Mouse (Mus musculus): ENCODE data around the gene Fmn2. TPM values are rescaled to one million over a fixed set of nuclear protein-coding genes. Genes with fewer than 3 reads are reported as not detected.

Gene Fmn2
- polyA plus RNA-seq, 1 experiment from 2014 or later: not detected

GRCm38 (mm10) chr1:174630074-174630473, 128.4 kb downstream of the Fmn2 start:
- no peak overlapping the region for H3K27ac ChIP-seq (replicated peaks)
- no peak overlapping the region for H3K4me3 ChIP-seq (replicated peaks)
- H3K9ac ChIP-seq: no peak overlapping the region
- no peak for ATAC-seq (ENCODE audit: insufficient read depth)
- no peaks in the 10 kb centered on the region for H3K27me3 ChIP-seq
- no peak overlapping the region for H3K4me2 ChIP-seq
- no peaks in the 10 kb centered on the region for H3K9me3 ChIP-seq (replicated peaks)
- 69% methylated on average over 1 of the region's 1 CpGs for WGBS (ENCODE audit: insufficient replicate concordance)
- H3K4me1 ChIP-seq (replicated peaks): no peaks in the 10 kb centered on the region
- no peaks in the 10 kb centered on the region for H3K36me3 ChIP-seq (replicated peaks)

GRCm38 (mm10) chr1:174636291-174636690, 134.7 kb downstream of the Fmn2 start:
- Histone ChIP-seq H3K27me3 (no peaks in the 10 kb centered on the region), H3K9ac (no peak overlapping the region), H3K4me3 (replicated peaks) (no peak overlapping the region), H3K36me3 (replicated peaks) (no peaks in the 10 kb centered on the region), H3K4me1 (replicated peaks) (no peaks in the 10 kb centered on the region), H3K9me3 (replicated peaks) (no peaks in the 10 kb centered on the region), H3K27ac (replicated peaks) (no peak overlapping the region), H3K4me2 (no peak overlapping the region)
- no peak for ATAC-seq (ENCODE audit: insufficient read depth)
- WGBS (ENCODE audit: insufficient replicate concordance): 78% methylated on average over 4 of the region's 4 CpGs

DNA sequence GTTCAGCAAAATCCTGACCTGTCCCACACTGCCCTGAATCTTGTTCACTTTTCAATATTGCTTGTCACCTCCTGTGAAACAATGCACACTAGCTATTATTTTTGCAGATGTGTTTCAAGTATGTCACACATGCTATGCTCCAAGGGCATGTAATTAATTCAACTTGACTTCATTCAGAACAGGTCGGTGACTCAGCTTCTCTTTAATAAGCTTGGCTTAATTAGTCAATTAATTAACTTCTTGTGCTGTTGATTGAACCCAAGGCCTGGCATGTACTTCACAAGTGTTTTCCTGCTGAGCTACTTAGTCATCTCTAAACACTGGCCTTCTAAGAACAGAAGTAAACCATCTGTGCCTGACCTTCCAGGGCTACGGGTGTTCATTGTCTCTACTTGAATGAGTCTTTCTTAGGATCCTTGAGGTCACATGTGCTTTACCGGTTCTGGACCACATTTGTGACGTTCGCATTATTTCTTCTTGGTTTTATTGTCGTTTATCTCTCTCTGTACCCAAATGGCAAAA, 136.0 kb downstream of the Fmn2 start:
- Histone ChIP-seq H3K4me2 (no peak overlapping the region), H3K36me3 (replicated peaks) (no peaks in the 10 kb centered on the region), H3K4me3 (replicated peaks) (no peak overlapping the region), H3K9me3 (replicated peaks) (no peaks in the 10 kb centered on the region), H3K27me3 (no peaks in the 10 kb centered on the region), H3K27ac (replicated peaks) (no peak overlapping the region), H3K9ac (no peak overlapping the region), H3K4me1 (replicated peaks) (no peaks in the 10 kb centered on the region)
- no peak for ATAC-seq (ENCODE audit: insufficient read depth)
- WGBS (ENCODE audit: insufficient replicate concordance): 72% methylated on average over 6 of the region's 6 CpGs

- Histone ChIP-seq H3K4me2 (no peak overlapping the region), H3K4me1 (replicated peaks) (no peaks in the 10 kb centered on the region), H3K9ac (no peak overlapping the region), H3K9me3 (replicated peaks) (no peaks in the 10 kb centered on the region), H3K27me3 (no peaks in the 10 kb centered on the region), H3K27ac (replicated peaks) (no peak overlapping the region), H3K4me3 (replicated peaks) (no peak overlapping the region), H3K36me3 (replicated peaks) (no peaks in the 10 kb centered on the region)
- WGBS (ENCODE audit: insufficient replicate concordance): 37% methylated on average over 1 of the region's 1 CpGs
- ATAC-seq (ENCODE audit: insufficient read depth): no peak
These were observed 139.3 kb downstream of the Fmn2 start for GRCm38 (mm10) chr1:174640901-174641300.

- H3K4me1 ChIP-seq (replicated peaks): no peaks in the 10 kb centered on the region
- H3K4me3 ChIP-seq (replicated peaks): no peak overlapping the region
- no peak for ATAC-seq (ENCODE audit: insufficient read depth)
- H3K27ac ChIP-seq (replicated peaks): no peak overlapping the region
- H3K27me3 ChIP-seq: no peaks in the 10 kb centered on the region
- WGBS (ENCODE audit: insufficient replicate concordance): 68% methylated on average over 5 of the region's 5 CpGs
- H3K36me3 ChIP-seq (replicated peaks): no peaks in the 10 kb centered on the region
- H3K9me3 ChIP-seq (replicated peaks): no peaks in the 10 kb centered on the region
- H3K9ac ChIP-seq: no peak overlapping the region
- H3K4me2 ChIP-seq: no peak overlapping the region
These were observed 141.9 kb downstream of the Fmn2 start for GRCm38 (mm10) chr1:174643431-174644010.

- no peak overlapping the region for H3K9ac ChIP-seq
- no peak overlapping the region for H3K4me3 ChIP-seq (replicated peaks)
- H3K4me1 ChIP-seq (replicated peaks): no peaks in the 10 kb centered on the region
- no peak overlapping the region for H3K4me2 ChIP-seq
- no peak for ATAC-seq (ENCODE audit: insufficient read depth)
- no peaks in the 10 kb centered on the region for H3K27me3 ChIP-seq
- no peaks in the 10 kb centered on the region for H3K9me3 ChIP-seq (replicated peaks)
- 70% methylated on average over 11 of the region's 11 CpGs for WGBS (ENCODE audit: insufficient replicate concordance)
- H3K36me3 ChIP-seq (replicated peaks): no peaks in the 10 kb centered on the region
- no peak overlapping the region for H3K27ac ChIP-seq (replicated peaks)
These were observed 147.8 kb downstream of the Fmn2 start for GRCm38 (mm10) chr1:174649421-174649826.

DNA sequence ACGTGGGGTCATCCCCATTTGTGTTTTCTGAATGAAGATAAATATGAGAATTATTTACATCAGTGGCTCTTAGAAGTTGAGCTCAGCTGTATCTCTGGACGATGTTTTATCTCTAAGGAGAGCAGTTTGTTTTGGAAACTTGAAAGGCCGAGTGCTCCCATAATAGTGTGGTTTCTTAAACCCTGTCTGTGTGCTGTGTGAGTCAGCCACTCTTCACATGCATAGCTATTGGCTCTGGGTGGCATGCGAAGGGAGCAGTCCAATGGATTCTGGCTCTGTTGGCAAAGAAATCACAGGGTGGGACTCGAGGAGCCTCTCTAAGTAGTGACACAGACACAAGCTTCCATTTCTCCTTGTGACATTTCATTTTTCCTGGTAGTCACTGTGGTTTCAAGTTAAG, 152.9 kb downstream of the Fmn2 start:
- 46% methylated on average over 5 of the region's 5 CpGs for WGBS (ENCODE audit: insufficient replicate concordance)
- Histone ChIP-seq H3K27ac (replicated peaks) (no peak overlapping the region), H3K4me2 (no peak overlapping the region), H3K4me3 (replicated peaks) (no peak overlapping the region), H3K27me3 (no peaks in the 10 kb centered on the region), H3K4me1 (replicated peaks) (no peaks in the 10 kb centered on the region), H3K9ac (no peak overlapping the region), H3K9me3 (replicated peaks) (no peaks in the 10 kb centered on the region), H3K36me3 (replicated peaks) (no peaks in the 10 kb centered on the region)
- ATAC-seq (ENCODE audit: insufficient read depth): no peak

DNA sequence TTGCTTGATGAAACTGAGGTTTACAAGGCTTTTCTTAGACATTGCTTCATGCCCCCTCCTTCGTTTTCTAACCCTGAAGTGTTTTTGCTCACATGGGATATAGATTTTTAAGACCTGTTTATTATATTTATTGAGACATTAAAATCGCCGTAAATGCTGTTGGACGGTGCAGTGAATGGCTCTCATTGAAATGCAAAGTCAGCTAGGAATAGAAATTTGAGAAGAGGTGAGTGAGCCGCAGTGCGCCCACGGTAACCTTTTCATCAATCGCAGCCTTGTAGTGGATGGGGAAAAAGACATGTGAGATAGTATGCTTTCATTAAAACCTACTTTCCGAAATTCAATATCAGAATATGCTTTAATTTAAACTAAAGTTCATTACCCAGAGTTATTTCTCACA, 153.7 kb downstream of the Fmn2 start:
- Histone ChIP-seq H3K27ac (replicated peaks) (no peak overlapping the region), H3K9me3 (replicated peaks) (no peaks in the 10 kb centered on the region), H3K9ac (no peak overlapping the region), H3K4me2 (no peak overlapping the region), H3K4me3 (replicated peaks) (no peak overlapping the region), H3K36me3 (replicated peaks) (no peaks in the 10 kb centered on the region), H3K27me3 (no peaks in the 10 kb centered on the region), H3K4me1 (replicated peaks) (no peaks in the 10 kb centered on the region)
- WGBS (ENCODE audit: insufficient replicate concordance): 76% methylated on average over 9 of the region's 9 CpGs
- no peak for ATAC-seq (ENCODE audit: insufficient read depth)

DNA sequence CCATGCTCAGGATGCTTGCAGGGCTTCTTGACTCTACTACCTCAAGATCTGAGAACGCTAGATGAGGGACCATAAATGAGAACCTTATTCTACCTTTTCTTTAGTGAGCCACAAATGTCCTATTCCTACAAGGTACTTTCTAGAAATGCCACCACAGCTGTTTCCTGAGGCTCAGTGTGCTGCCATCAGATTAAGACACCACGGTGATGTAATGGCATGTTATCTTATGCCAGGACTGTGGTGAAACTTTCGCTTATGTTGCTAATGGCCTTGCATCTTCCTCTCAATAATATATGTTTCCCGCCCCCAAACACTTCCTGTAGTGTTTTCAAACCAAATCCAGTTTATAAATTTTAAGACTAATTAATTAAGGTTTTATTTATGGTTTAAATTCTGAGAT, 154.9 kb downstream of the Fmn2 start:
- H3K9ac ChIP-seq: no peak overlapping the region
- no peak overlapping the region for H3K4me2 ChIP-seq
- no peaks in the 10 kb centered on the region for H3K36me3 ChIP-seq (replicated peaks)
- no peak for ATAC-seq (ENCODE audit: insufficient read depth)
- H3K27ac ChIP-seq (replicated peaks): no peak overlapping the region
- 26% methylated on average over 4 of the region's 4 CpGs for WGBS (ENCODE audit: insufficient replicate concordance)
- no peaks in the 10 kb centered on the region for H3K9me3 ChIP-seq (replicated peaks)
- no peaks in the 10 kb centered on the region for H3K4me1 ChIP-seq (replicated peaks)
- H3K4me3 ChIP-seq (replicated peaks): no peak overlapping the region
- H3K27me3 ChIP-seq: no peaks in the 10 kb centered on the region

DNA sequence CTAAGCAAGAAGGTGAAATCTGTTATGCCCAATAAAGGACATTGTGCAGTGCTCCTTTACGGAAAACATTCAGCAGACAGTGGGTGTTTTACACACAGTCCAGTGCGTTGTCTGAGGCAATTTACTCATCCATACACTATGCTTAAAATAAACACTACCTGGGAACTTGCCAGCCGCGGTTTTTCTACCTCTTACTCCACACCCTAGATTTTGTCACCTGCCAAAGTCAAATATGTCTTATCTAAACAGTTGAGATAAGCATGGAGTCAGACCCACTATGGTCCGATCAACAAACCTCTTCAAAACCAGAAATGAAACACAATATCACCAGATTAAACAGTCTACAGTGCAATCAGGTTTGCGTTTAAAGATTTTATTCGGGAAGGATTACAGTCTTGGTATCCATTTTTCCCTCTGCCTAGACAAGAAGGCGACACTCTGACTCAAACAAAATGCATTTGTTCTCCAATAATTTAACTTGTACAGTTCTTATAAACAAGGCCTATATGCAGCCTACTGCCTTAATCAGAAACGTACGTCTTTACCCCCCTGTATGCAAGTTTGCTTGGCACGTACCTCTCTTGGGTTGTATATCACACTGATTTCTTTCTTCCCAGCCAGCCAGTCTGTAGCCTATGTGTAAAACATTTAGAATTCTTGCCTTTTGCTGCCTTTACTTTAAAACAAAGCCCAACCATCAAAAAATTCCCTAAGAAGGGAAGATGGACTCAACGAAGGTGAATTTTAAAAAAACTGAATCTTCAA, 158.0 kb downstream of the Fmn2 start:
- Histone ChIP-seq H3K9me3 (replicated peaks) (no peaks in the 10 kb centered on the region), H3K4me1 (replicated peaks) (no peaks in the 10 kb centered on the region), H3K4me2 (no peak overlapping the region), H3K27ac (replicated peaks) (no peak overlapping the region), H3K27me3 (no peaks in the 10 kb centered on the region), H3K9ac (no peak overlapping the region), H3K4me3 (replicated peaks) (no peak overlapping the region), H3K36me3 (replicated peaks) (no peaks in the 10 kb centered on the region)
- WGBS (ENCODE audit: insufficient replicate concordance): 66% methylated on average over 12 of the region's 12 CpGs
- no peak for ATAC-seq (ENCODE audit: insufficient read depth)

GRCm38 (mm10) chr1:174665116-174665515, 163.5 kb downstream of the Fmn2 start:
- ATAC-seq (ENCODE audit: insufficient read depth): no peak

More at GRCm38 (mm10) chr1:174665116-174665515, 163.5 kb downstream of the Fmn2 start:
- Histone ChIP-seq H3K4me1 (replicated peaks) (no peaks in the 10 kb centered on the region), H3K4me3 (replicated peaks) (no peak overlapping the region), H3K4me2 (no peak overlapping the region), H3K27ac (replicated peaks) (no peak overlapping the region), H3K9me3 (replicated peaks) (no peaks in the 10 kb centered on the region), H3K36me3 (replicated peaks) (no peaks in the 10 kb centered on the region), H3K9ac (no peak overlapping the region), H3K27me3 (no peaks in the 10 kb centered on the region)
